Mouse (Mus musculus): Measurements from ENCODE around the gene Trappc1. TPM values are rescaled to one million over a fixed set of nuclear protein-coding genes. Genes with fewer than 3 reads are reported as not detected.

Gene Trappc1
- 142 and 178 TPM in 2 replicates for polyA plus RNA-seq (2012; rRNA removed)

GRCm38 (mm10) chr11:69323667-69324111, at the start of gene Trappc1, which contains the start of gene Cntrob:
Trappc1 (plus strand) TSS chr11:69323980.
Cntrob (minus strand) TSS chr11:69323775.

GRCm38 (mm10) chr11:69325628-69326407, 2.0 kb downstream of the Trappc1 start, which contains the start of gene Kcnab3:
Kcnab3 (plus strand) TSS chr11:69326258.

GRCm38 (mm10) chr11:69340161-69341131, 16.7 kb downstream of the Trappc1 start, which contains the start of gene Rnf227:
Rnf227 (plus strand) TSS chr11:69340461.

GRCm38 (mm10) chr11:69369215-69369989, 45.6 kb downstream of the Trappc1 start, which contains the start of gene Chd3:
Chd3 (minus strand) TSS chr11:69369406.

Other genes with a start within 250 kb of the Trappc1 start
- gene Vamp2, start 235.5 kb upstream of the Trappc1 start, polyA plus RNA-seq (2012; rRNA removed), result 124 and 131 TPM in 2 replicates
- 8.0 and 9.8 TPM in 2 replicates for gene Per1, start 228.8 kb upstream of the Trappc1 start, polyA plus RNA-seq (2012; rRNA removed)
- 0.35 and 0.40 TPM in 2 replicates for gene Hes7, start 203.6 kb upstream of the Trappc1 start, polyA plus RNA-seq (2012; rRNA removed)
- 0.14 and 0.15 TPM in 2 replicates for gene 9130213A22Rik, start 201.4 kb upstream of the Trappc1 start, polyA plus RNA-seq (2012; rRNA removed)
- 0.16 TPM in 2 replicates for gene Aloxe3, start 198.1 kb upstream of the Trappc1 start, polyA plus RNA-seq (2012; rRNA removed)
- gene Alox12b, start 167.0 kb upstream of the Trappc1 start, polyA plus RNA-seq (2012; rRNA removed), result 0.05 TPM in 2 replicates
- 0.05 and 0.07 TPM in 2 replicates for gene Alox8, start 126.1 kb upstream of the Trappc1 start, polyA plus RNA-seq (2012; rRNA removed)
- gene Gucy2e, start 86.9 kb upstream of the Trappc1 start, polyA plus RNA-seq (2012; rRNA removed), result 0.05 and 0.06 TPM in 2 replicates
- gene Cntrob, start 205 bp upstream of the Trappc1 start, polyA plus RNA-seq (2012; rRNA removed), result 49.2 and 87.7 TPM in 2 replicates
- 3.3 and 3.6 TPM in 2 replicates for gene Kcnab3, start 2.3 kb downstream of the Trappc1 start, polyA plus RNA-seq (2012; rRNA removed)
- gene Rnf227, start 16.5 kb downstream of the Trappc1 start, polyA plus RNA-seq (2012; rRNA removed), result 23.9 and 43.4 TPM in 2 replicates
- 300 and 312 TPM in 2 replicates for gene Chd3, start 45.4 kb downstream of the Trappc1 start, polyA plus RNA-seq (2012; rRNA removed)
- 82.7 and 106 TPM in 2 replicates for gene Naa38, start 71.5 kb downstream of the Trappc1 start, polyA plus RNA-seq (2012; rRNA removed)
- gene Cyb5d1, start 71.7 kb downstream of the Trappc1 start, polyA plus RNA-seq (2012; rRNA removed), result 32.4 and 41.8 TPM in 2 replicates
- gene Tmem88, start 74.3 kb downstream of the Trappc1 start, polyA plus RNA-seq (2012; rRNA removed), result 8.5 and 12.8 TPM in 2 replicates
- gene Kdm6b, start 89.7 kb downstream of the Trappc1 start, polyA plus RNA-seq (2012; rRNA removed), result 23.4 and 26.2 TPM in 2 replicates
- gene Dnah2, start 225.1 kb downstream of the Trappc1 start, polyA plus RNA-seq (2012; rRNA removed), result 1.5 and 2.1 TPM in 2 replicates
- gene Efnb3, start 236.2 kb downstream of the Trappc1 start, polyA plus RNA-seq (2012; rRNA removed), result 60.4 and 60.6 TPM in 2 replicates